Comparison of ENCODE assay signal across 8 mouse cellular contexts in genomic region chr6:84008363-84009171, GRCm38 (mm10). TPM values are rescaled to one million over a fixed set of nuclear protein-coding genes. Genes with fewer than 3 reads are reported as not detected.
A peak's percentile ranks its signal among the peaks of the same experiment; 100 is the strongest.
DNase-seq lines count a peak whose midpoint lies in the region; ATAC-seq and TF ChIP-seq lines count a peak whose summit lies in the region.

Gene Dysf, plus strand, starts transcription at chr6:84008590.

- H3K4me1 ChIP-seq in embryonic facial prominence, embryonic 15.5 days: peaks cover 27% of the 10 kb centered on the region
- peaks cover 29 to 39% of the 10 kb centered on the region in 2 experiments for H3K4me1 ChIP-seq in heart, embryonic 14.5 days (ENCODE audit: control insufficient read depth in 2 of 2, insufficient read depth in 2 of 2, low read length in 2 of 2)
- H3K4me1 ChIP-seq in kidney, postnatal 0 days (replicated peaks; ENCODE audit: insufficient read depth, low read length): peaks cover 27% of the 10 kb centered on the region

- H3K4me3 ChIP-seq in embryonic facial prominence, embryonic 15.5 days (replicated peaks): peak within 1 kb of the TSS; percentile 34
- H3K4me3 ChIP-seq in heart, embryonic 14.5 days (ENCODE audit: control insufficient read depth in 1 of 2, insufficient read depth in 1 of 2, low read depth in 1 of 2, low read length in 2 of 2): peak within 1 kb of the TSS; percentile 50 to 51
- peak within 1 kb of the TSS; percentile 32 for H3K4me3 ChIP-seq in kidney, postnatal 0 days (replicated peaks; ENCODE audit: low read depth, low read length)

- H3K36me3 ChIP-seq in embryonic facial prominence, embryonic 15.5 days: no peaks in the 10 kb centered on the region
- H3K36me3 ChIP-seq in heart, embryonic 14.5 days (ENCODE audit: control insufficient read depth, insufficient read depth, low read length): no peaks in the 10 kb centered on the region
- H3K36me3 ChIP-seq in kidney, postnatal 0 days (ENCODE audit: insufficient read depth, low read length): no peaks in the 10 kb centered on the region

- TF ChIP-seq CTCF in kidney, postnatal 0 days (IDR thresholded peaks at IDR 0.05; ENCODE audit: low read depth): 0 out of 2 replicates have a peak, but pooled peaks have one; percentile 9

- peak within 1 kb of the TSS; percentile 59 for H3K4me2 ChIP-seq in embryonic facial prominence, embryonic 15.5 days (replicated peaks)
- H3K4me2 ChIP-seq in heart, embryonic 14.5 days (ENCODE audit: low read length): peak within 1 kb of the TSS; percentile 91
- peak within 1 kb of the TSS; percentile 84 for H3K4me2 ChIP-seq in kidney, postnatal 0 days (ENCODE audit: low read length)

- H3K27ac ChIP-seq in embryonic facial prominence, embryonic 15.5 days (replicated peaks): 0 out of 2 replicates have a peak within 1 kb of the TSS, but pooled peaks have one; percentile 7
- peak within 1 kb of the TSS; percentile 91 to 92 for H3K27ac ChIP-seq in heart, embryonic 14.5 days (replicated peaks in 1 of 2; ENCODE audit: control insufficient read depth in 1 of 2, insufficient read depth in 1 of 2, low read depth in 2 of 2, low read length in 2 of 2)
- no peak within 1 kb of the TSS for H3K27ac ChIP-seq in kidney, postnatal 0 days

- DNase-seq in urinary bladder, postnatal 14 days (ENCODE audit: low spot score): peak; percentile 28
- no peak for DNase-seq in urinary bladder, postnatal 10 days (ENCODE audit: low spot score)
- peak; percentile 73 for DNase-seq in kidney, postnatal 0 days (ENCODE audit: low spot score)
- DNase-seq in testis, postnatal 14 days (ENCODE audit: low spot score): peak; percentile 38
- no peak for DNase-seq in spleen, adult 18-20 months

- peak within 1 kb of the TSS; percentile 26; the same call in 1 of the 2 replicates for H3K9ac ChIP-seq in embryonic facial prominence, embryonic 15.5 days
- peak within 1 kb of the TSS; percentile 74 for H3K9ac ChIP-seq in heart, embryonic 14.5 days (ENCODE audit: low read length)
- peak within 1 kb of the TSS; percentile 45; the same call in 1 of the 2 replicates for H3K9ac ChIP-seq in kidney, postnatal 0 days (ENCODE audit: low read depth, low read length)

- H3K27me3 ChIP-seq in embryonic facial prominence, embryonic 15.5 days: peaks cover 11% of the 10 kb centered on the region
- no peaks in the 10 kb centered on the region for H3K27me3 ChIP-seq in heart, embryonic 14.5 days (ENCODE audit: control insufficient read depth, insufficient read depth, low read length)
- H3K27me3 ChIP-seq in kidney, postnatal 0 days (ENCODE audit: insufficient read depth, low read length): no peaks in the 10 kb centered on the region

- no peaks in the 10 kb centered on the region for H3K9me3 ChIP-seq in embryonic facial prominence, embryonic 15.5 days (replicated peaks)
- no peaks in the 10 kb centered on the region for H3K9me3 ChIP-seq in heart, embryonic 14.5 days (ENCODE audit: control insufficient read depth, low read length)
- H3K9me3 ChIP-seq in kidney, postnatal 0 days (replicated peaks; ENCODE audit: low read length): no peaks in the 10 kb centered on the region

- under 1% methylated on average over 41 of the region's 41 CpGs for WGBS in embryonic facial prominence, embryonic 15.5 days
- WGBS in heart, embryonic 14.5 days: 1% methylated on average over 41 of the region's 41 CpGs
- 1% methylated on average over 41 of the region's 41 CpGs for WGBS in kidney, postnatal 0 days

- ATAC-seq in embryonic facial prominence, embryonic 15.5 days (ENCODE audit: insufficient number of reproducible peaks, low FRiP score, low TSS enrichment, low read depth): peak; percentile 16; the same call in 1 of the 2 replicates
- ATAC-seq in heart, embryonic 14.5 days (ENCODE audit: insufficient number of reproducible peaks, insufficient read depth, low FRiP score, low read depth): peak; percentile 25
- peak; percentile 66 for ATAC-seq in kidney, postnatal 0 days (replicated peaks; ENCODE audit: low FRiP score, low read depth)
- 0 out of 2 replicates have a peak, but pooled peaks have one; percentile 18 for ATAC-seq in megakaryocyte-erythroid progenitor cell, adult 5-6 weeks (replicated peaks; ENCODE audit: low FRiP score, low TSS enrichment, poor library complexity, severe bottlenecking)

RNA-seq across cellular contexts. Expression of gene Dysf, which starts in this region (rescaled TPM):
- 9.6 and 11.8 TPM in 2 replicates for polyA plus RNA-seq in embryonic facial prominence, embryonic 15.5 days (2015; fragmentation: Nextera tagmentation; extraction: Ambion mirVana)
- 18.6 and 19.3 TPM in 2 replicates for polyA plus RNA-seq in heart, embryonic 14.5 days (2014; fragmentation: Nextera tagmentation; extraction: Ambion mirVana)
- 12.0 and 13.8 TPM in 2 replicates for polyA plus RNA-seq in kidney, postnatal 0 days (2015; fragmentation: Nextera tagmentation; extraction: Ambion mirVana)
- not detected in 2 replicates for total RNA-seq in megakaryocyte-erythroid progenitor cell, adult 5-6 weeks (2014; fragmentation: Nextera tagmentation)
- not detected in 2 replicates for total RNA-seq in megakaryocyte-erythroid progenitor cell, adult 5-6 weeks (2017)

Comparison
In these comparisons a context has a peak if more than half of its experiments do, and no peak if none do; other contexts are left out.
1. DNase-seq: peak in urinary bladder, postnatal 14 days (single experiment), kidney, postnatal 0 days (single experiment) and testis, postnatal 14 days (single experiment); none in urinary bladder, postnatal 10 days (single experiment) and spleen, adult 18-20 months (0 of 2).
2. Peak in ATAC-seq in megakaryocyte-erythroid progenitor cell, adult 5-6 weeks; RNA of the gene not detected or under 1 TPM.
3. ATAC-seq: peak in every context shown above with its lines; median percentile 66 in kidney, postnatal 0 days; 25 in heart, embryonic 14.5 days; 18 in megakaryocyte-erythroid progenitor cell, adult 5-6 weeks; 16 in embryonic facial prominence, embryonic 15.5 days.
4. Peak in every context shown above with its lines, with median percentiles within 50 percentile points of each other: H3K4me2 ChIP-seq, H3K4me3 ChIP-seq and H3K9ac ChIP-seq.